Mouse (Mus musculus): ENCODE data around the gene Scaf11.
"Not testable (repeated sequence)": the region's sequence is repeated elsewhere in the genome, so short reads cannot be mapped to it uniquely, and the experiment has no call there.

Scaf11 gene

DNA sequence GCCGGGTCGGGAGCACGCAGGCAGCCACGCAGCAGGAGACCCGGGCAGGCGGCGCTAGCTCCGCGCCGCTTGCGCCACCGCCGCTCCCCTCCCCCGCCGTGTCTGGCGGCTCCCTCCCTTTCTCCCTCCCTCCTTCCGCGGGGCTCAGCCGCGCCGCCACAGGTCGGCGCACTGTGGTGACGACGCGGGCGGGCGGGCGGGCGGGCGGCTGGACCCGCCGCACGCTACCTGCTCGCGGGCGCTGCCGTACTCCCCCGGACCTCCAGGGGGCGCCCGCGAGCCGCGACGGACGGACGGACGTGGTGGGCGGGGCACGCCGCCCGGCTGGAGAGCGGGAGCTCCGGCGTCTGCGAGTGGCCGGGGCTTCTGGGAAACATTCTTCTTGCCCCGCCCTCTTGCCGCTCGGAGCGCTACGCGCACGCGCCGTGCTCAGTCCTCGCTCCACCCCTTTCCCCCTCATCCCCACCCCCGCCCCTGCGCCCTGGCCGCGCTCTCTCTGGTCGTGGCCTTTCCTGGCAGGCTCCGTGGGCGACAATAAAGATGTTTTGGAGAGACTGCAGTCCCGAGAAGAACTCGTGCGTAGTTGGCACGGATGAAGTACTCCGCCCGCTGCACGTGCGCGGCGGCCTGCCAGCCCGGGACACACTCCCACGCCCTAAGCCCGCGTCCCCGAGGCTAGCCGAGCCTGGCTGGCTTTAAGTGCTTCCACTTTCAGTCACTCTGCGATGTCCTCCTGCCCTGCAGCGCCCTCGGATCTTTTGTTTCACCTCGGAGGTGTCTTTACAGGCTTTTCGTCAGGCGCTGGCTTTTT, at the start of gene Scaf11:
Gene Scaf11 (minus strand): TSS at position 114 of the 811 bp plus-strand sequence.
- DNase-seq (ENCODE audit: extremely low read depth, low read depth, low spot score), result no peak

DNA sequence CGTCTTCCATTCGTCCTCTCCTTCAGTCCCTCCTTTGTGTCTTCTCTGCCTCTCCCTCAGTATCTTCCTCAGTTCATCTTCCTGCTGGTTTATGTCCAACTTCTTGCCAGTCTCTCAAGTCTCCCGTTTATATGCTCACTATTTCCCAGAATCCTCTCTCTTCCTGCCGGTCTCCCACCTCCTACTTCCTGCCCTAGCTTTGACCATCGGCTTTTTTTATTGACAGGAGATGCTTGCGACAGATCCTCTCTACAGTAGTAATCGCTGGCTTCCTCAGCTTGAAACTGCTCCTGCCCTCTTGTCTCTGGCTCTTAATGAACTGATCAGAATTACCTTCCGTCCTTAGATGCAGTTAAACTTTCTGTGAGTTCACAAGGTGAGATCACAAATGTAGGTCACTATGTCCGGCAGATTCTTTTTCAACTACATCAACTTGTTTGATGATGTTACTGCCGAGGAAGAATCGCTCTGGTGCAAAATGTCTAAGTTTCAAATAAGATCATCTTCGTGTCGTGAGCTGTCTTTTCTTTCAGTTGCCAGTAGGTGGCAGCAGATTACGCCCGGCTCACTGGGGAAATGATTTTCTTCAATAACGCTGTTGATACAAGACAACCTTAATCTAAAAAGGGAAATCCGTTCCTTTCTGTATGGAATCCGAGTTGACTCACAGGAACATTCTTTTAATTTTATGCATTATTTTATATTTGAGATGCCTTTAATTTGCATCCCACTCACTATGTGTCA, 46.6 kb upstream of the Scaf11 start:
- no peak for DNase-seq (ENCODE audit: extremely low read depth, low read depth, low spot score)

DNA sequence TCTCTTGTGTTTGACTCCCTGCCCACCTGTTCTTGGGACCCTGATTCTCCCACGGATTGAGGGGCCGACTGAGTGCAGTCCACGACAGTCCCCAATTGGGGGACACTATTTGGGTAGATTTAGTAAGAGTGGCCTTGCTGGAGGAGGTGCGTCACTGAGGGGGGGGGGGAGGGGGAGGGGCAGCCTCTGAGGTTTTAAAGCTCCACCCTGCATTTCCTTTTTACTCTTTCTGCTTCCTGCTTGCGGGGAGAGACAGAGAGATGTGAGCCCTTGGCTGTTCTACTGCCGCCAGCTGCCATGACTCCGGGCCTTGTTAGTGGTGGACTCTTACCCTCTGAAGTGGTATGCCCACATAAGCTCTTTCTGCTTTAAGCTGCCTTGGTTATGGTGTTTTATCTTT, 37.0 kb upstream of the Scaf11 start:
- no peak for DNase-seq (ENCODE audit: extremely low read depth, low read depth, low spot score)

DNA sequence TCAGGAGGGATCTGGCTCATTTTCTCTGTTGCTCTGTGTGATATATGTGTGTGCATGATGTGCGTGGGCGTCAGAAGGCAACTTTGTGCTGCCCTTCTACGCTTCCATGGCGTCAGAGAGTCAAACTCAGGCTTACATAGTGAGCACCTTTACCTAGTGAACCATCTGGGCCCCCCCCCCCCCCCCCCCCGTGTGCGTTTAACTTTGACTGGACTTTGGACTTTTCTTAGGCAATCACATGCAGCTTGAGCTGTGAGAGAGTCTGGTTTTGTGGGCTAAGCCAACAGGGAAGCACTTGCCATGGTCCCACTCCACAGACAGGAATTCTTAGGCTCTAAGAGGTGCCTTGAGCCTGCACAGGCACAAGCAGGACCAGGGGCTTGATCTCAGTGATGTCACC, 33.6 kb upstream of the Scaf11 start:
- DNase-seq (ENCODE audit: extremely low read depth, low read depth, low spot score), result no peak

DNA sequence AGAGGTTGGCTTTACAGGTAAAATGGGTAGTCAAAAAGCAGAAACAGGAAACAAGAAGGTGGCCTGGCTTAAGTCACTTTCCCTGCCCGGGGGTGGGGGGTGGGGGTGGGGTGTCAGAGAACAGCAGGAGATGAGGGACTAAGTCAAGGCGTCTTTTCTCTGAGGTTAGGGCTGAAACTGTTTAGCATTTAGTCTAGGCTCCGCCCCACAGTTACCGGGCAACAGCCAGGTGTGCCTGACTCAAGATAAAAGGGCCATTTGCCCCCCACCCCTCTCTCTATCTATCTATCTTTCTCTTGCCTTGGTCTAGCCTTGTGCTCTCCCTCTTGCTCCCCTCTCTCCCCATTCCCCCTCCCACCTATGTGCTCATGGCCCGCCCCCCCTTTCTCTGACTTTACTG, 32.9 kb upstream of the Scaf11 start:
- DNase-seq (ENCODE audit: extremely low read depth, low read depth, low spot score), result no peak

DNA sequence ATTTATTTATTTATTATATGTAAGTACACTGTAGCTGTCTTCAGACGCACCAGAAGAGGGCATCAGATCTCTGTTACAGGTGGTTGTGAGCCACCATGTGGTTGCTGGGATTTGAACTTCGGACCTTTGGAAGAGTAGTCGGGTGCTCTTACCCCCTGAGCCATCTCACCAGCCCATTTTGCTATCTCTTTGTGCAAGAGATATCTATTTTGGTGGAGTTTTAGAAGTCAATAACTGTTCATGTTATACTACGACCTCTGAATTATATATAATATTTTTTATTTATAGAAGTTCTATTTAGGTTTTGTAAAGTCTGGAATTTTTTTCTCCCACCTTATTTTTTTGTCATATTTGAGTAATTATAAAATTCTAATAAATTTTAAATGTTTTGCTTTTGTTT, 32.3 kb upstream of the Scaf11 start:
- DNase-seq (ENCODE audit: extremely low read depth, low read depth, low spot score), result not testable (repeated sequence)

DNA sequence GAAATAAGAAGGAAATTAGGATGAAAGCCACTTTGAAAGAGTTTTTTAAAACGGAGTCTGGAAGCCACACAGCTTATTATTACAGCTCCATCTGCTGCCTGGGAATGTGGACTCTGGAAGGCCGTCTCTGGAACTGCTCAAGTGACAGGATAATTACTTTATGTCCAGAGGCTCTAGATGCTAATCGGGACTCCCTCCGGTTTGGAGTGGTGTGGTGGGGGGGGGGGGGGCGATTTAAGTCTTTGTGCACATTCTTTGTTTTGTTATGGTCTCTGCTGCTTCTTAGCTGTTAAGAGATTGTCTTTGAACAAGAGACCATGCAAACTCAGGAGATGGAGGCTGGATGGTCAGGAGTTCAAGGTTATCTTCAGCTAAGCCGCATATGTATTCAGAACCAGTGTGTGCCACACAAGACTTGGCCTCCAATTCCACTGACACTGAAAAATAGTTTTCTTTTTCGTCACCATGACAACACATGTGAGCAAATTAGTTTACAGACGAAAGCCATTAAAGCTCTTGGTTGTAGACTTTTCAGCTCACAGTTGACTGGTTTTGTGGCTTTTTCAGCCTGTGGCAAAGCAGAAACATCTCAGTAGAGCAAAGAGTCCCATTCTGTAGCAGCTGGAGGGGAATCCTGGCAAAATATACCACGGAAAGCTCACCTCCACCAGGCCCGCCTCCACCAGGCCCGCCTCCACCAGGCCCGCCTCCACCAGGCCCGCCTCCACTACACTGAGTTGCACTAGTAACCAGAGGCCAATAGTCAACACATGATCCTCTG, 31.4 kb upstream of the Scaf11 start:
- DNase-seq (ENCODE audit: extremely low read depth, low read depth, low spot score), result no peak

DNA sequence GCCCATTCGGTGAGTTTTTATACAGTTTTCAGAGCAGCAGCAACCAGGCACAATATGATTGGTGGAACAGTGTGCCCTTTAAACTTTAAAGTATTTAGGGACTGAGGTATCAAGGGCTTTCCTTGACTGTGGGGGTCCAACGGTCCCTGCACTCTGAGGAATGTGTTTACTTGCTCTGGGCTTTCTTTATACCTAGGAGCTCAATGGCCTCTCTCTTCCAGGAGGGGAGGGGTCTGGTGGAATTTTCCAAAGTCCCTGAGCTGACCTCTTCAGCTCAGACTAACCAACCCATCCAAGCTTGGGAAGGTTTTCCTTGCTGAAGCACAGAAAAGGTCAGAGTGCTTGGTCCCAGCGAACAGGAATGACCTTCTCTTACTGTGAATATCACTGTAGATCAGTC, 30.8 kb upstream of the Scaf11 start:
- DNase-seq (ENCODE audit: extremely low read depth, low read depth, low spot score), result no peak

DNA sequence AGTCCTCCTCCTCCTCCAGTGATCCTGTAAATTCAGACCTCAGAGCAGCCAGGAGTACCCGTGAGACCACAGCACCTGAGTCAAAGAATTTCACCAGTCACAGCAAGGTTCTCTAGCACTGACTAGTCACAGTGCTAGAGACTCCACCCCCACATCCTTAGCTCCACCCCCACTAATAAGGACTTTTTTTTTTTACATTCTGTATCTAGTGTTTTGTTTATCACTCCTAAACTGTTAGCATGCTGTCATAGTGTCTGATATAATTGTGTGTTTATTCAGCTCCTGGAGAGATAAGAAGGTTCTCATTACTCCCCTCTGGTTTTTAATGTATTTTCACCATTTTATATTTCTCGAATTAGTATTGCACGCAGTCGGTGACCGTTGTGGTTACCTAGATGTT, 29.5 kb upstream of the Scaf11 start:
- no peak for DNase-seq (ENCODE audit: extremely low read depth, low read depth, low spot score)

DNA sequence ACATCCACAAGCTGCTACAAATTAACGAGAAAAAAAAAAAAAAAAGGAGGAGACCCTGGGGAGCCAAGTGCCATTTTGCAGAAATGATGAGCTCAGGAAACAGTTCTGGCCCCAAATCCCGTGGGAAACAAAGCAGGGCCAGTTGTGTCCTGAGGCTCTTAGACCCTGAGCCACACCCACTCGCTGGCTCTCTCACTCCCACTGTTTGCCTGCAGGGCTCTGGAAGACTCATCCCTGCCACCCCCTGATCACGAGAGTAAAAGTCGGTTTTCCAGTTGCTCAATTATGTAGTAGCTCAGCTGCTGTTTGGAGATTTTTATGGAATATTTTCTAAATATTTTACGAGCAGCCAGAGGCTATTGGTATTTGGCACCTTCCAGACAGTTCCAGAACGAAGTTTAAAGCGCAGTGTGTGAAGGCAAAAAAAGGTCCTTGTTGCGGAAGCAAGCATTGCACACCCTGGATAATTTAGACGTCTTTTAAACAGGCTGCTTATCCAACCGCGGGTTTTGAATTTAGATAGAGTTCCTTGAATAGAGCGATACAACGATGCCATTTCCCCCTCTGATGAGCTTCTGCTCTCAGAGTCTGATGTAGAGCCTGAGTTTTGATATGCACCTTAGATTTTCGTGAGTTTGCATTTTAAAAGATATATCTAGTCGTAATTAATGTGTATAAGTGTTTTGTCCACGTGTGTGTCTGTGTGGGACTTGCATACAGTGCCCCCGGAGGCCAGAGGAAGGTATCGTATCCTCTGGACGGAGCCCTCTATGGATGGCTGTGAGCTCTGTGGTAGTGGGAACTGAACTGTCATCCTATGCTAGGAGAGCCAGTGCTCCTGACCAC, 28.5 kb upstream of the Scaf11 start:
- DNase-seq (ENCODE audit: extremely low read depth, low read depth, low spot score), result peak; percentile 37

DNA sequence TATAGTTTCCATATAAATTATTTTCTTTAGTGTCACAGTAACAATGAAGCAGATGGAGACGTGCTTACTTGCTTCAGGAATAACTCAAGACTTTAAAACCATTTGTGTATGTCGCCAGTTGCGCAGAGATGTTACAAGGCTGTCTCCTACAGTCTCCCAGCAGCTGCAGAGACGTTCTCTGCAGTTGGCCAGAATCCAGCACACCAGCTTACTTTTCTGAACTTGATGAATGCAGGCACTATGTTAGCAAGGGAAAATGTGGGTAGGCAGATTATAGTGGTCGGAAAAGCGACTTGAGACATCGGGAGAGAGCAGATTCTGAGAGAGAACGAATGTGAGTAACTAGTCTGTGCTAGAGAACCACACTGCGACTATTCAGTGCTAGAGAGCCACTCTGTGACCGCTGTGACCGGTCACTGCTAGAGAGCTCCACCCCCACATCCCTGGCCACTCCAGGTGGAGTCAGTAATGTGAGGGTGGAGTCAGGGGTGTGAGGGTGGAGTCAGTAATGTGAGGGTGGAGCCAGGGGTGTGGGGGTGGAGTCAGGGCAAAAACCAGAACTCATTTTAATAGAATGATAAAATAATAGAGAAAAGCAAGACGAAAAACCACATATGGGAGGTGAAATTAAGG, 26.5 kb upstream of the Scaf11 start:
- DNase-seq (ENCODE audit: extremely low read depth, low read depth, low spot score), result no peak

DNA sequence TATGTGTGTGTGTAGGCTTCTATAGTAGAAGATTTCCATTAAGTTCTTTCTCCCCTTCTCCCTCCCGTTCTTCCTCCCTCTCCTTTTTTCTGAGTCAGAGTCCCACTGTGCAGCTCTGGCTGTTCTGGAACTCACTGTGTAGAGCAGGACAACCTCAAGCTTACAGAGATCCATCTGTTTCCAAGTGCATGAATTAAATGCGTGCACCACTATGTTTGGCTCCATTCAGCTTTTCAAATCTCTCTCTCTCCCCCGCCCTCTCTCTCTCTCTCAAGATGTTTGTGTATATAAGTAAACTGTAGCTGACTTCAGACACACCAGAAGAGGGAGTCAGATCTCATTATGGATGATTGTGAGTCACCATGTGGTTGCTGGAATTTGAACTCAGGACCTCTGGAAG, 20.2 kb upstream of the Scaf11 start:
- DNase-seq (ENCODE audit: extremely low read depth, low read depth, low spot score), result no peak

DNA sequence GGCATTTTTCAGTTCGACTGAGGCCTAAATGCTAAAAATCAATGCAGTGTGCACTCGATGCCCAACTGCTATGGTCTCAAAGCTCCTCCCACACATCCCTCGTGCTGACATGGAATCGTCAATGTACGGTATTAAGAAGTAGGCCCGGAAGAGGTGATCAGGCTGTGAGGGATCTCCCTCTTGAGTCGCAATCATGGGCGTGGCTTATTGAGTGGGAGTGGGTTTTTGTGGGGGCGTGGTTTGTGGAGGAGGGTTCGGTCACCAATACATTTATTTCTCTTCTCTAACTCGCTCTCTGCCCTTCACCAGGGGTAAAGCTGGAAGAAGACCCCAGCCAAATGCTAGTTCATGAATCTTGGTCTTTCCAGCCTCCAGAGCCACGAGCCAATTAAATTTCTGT, 17.4 kb upstream of the Scaf11 start:
- DNase-seq (ENCODE audit: extremely low read depth, low read depth, low spot score), result no peak

DNA sequence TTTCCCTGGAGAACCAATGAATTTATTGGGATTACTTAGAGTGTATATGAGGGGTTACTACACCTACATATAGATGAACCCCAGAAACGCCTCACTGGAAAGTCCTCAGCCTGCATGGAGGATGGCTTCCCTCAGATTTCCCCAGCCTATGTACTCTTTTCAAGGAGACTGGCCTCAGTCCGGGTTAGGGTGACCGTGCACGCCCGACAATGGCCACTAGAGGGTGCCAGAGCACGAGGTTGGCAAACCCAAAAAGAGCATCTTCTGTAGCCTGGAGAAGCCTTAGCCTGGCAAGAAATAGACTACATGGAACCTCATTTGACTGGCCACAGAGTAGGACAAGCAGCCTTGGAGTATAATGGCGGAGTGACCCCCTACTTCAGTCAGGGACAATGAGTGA, 15.7 kb upstream of the Scaf11 start:
- DNase-seq (ENCODE audit: extremely low read depth, low read depth, low spot score), result no peak

DNA sequence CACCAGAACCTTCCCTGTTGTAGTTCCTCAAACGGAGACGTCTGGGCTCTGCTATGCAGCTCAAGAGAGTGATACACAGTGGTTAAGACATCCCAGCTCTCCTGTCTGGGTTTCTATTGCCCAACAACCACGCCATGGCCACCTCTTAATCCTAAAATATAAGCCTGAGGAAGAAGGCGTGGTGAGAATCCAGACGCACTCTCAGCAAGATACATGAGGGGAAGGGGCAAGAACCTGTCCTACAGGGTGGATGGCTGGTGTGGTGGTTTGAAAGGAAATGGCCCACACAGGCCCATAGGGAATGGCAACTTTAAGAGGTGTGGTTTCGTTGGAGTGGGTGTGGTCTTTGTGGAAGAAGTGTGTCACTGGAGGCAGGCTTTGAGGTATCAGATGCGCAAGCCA, 14.9 kb upstream of the Scaf11 start:
- DNase-seq (ENCODE audit: extremely low read depth, low read depth, low spot score), result no peak

DNA sequence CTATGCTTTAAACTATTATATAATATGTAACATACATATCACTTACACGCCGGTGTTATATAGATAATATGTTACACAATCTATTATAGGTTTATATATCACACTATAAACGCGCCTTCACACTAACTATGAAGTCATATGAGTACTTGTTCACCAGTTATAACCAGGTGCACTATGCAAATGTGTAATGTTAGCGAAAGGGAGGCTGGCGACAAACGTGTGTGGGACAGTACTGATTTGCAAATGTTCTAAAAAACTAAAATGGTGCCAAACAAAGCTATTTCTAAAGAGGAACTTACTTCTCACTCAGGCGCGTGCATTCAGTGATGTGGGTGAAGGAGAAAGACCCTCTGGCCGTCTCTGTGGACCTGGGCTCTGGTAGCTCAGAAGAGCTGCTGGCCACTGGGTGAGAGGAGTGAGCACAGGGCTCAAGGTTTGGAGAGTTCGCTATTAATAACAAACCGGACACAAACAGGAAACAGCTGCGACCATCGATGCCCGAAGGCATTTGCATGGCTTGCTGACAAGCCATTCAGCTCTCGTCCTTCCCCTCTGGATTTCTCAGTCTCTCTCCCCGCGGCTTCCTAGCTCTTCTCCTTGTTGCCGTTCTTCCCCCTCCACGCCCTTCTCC, 13.8 kb upstream of the Scaf11 start:
- DNase-seq (ENCODE audit: extremely low read depth, low read depth, low spot score), result no peak

DNA sequence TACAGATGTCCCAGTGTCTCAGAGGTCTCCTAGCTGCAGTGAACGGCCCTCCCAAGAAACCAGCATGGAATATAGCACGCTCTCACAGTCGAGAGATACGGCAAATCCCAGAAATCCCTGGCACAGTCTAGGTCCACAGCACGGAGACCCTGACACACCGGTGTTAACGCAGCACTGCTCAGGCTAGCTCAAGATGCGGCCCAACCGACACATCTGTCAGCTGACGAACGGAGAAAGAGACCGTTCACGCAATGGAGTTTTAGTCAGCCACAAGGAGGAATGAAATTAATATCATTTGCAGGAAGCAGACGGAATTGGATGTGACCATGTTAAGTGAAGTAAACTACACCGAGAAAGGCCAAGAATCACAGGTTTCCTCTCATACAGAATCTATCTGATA, 13.3 kb upstream of the Scaf11 start:
- no peak for DNase-seq (ENCODE audit: extremely low read depth, low read depth, low spot score)

DNA sequence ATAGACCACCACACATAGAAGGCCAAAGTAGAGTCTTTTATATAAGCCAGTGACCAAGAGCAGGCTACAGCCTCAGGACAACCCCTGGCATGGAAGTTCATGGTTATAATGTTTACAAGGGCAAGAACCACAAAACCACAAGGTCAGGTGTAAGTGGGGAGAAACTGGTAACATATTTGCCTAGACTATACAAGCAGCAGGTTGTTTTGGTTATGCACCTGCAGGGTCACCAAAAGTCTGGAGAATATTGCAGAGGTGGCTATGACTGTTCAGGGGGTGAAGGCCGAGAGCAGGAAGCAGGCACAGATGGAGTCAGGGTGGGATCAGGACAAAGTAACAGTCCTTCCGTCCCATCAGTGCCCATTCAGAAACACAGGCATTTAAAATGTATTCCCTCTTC, 7.7 kb upstream of the Scaf11 start:
- no peak for DNase-seq (ENCODE audit: extremely low read depth, low read depth, low spot score)

DNA sequence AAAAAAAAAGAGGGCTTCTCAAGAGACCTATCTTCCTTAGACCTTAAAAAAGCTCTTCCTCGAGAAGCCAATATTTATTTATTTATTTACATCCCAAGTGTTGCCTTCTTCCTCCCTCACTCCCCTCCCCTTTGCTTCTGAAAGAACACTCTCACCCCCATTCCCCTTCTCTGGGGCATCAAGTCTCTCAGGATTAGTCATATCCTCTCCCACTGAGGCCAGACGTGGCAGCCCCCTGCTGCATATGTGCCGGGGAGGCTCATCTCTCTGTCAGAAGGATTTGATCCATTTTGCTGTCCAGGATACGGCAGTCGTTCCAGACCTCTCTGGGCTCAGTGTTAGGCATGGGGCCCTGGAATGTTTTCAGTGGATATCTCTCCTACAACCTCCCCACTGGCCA, 7.2 kb upstream of the Scaf11 start:
- no peak for DNase-seq (ENCODE audit: extremely low read depth, low read depth, low spot score)

DNA sequence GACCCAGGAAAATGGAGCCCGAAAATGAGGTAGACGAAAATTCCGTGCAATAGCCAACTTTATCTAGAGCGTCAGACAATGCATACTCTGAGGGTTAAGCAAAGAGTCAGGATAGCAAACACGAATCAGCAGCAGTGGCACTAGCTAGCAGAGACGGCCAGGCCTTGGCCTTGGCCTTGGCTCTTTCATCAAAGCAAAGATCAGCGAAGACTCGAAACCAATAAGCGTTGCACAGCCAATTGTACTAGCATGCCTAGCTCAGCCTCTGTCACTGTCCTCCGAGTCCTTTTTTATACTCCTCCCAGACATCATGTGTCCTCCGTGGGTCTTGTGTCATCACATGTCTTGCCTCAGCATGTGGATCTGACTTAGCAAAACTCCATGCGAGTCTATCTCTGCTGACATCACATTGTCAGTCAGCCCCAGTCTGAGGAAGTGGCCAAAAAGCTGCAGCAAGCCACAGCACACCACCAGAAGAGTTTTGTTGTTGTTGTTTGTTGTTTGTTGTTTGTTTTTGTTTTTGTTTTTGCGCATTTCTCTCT, 5.8 kb upstream of the Scaf11 start:
- no peak for DNase-seq (ENCODE audit: extremely low read depth, low read depth, low spot score)

Data from fat pad, adult 2 months (tissue).